Mouse (Mus musculus) neural tube, embryonic 15.5 days (tissue): ENCODE results near the gene Negr1. TPM values are rescaled to one million over a fixed set of nuclear protein-coding genes. Genes with fewer than 3 reads are reported as not detected.

ENCODE experiments used
- ATAC-seq: fragments of 200-750 bp; cut with Nextera tagmentation; 2 replicates; pipeline ENCODE4 v1.8.0; 2017; ENCODE audit warnings: mild to moderate bottlenecking, moderate TSS enrichment, moderate library complexity; ENCODE audit not compliant: low FRiP score
- H3K27ac ChIP-seq: fragments of 300-500 bp; sonication (generic); replicated peaks from 2 replicates; pipeline ENCODE4 v1.5.1; 2015; ENCODE audit warnings: mild to moderate bottlenecking, inconsistent platforms
- H3K27me3 ChIP-seq: fragments of 300-500 bp; sonication (generic); replicated peaks from 2 replicates; pipeline ENCODE4 v1.6.1; 2015; ENCODE audit warnings: inconsistent platforms
- H3K36me3 ChIP-seq: fragments of 300-500 bp; sonication (generic); 2 replicates; pipeline ENCODE4 v1.6.1; 2015; ENCODE audit warnings: inconsistent platforms
- H3K4me1 ChIP-seq: fragments of 300-500 bp; sonication (generic); 2 replicates; pipeline ENCODE4 v1.6.1; 2015; ENCODE audit warnings: inconsistent platforms
- H3K4me2 ChIP-seq: fragments of 300-500 bp; sonication (generic); 2 replicates; pipeline ENCODE4 v1.6.1; 2015; ENCODE audit warnings: inconsistent platforms, mild to moderate bottlenecking, moderate library complexity
- H3K4me3 ChIP-seq: fragments of 300-500 bp; sonication (generic); replicated peaks from 2 replicates; pipeline ENCODE4 v1.5.1; 2015; ENCODE audit warnings: mild to moderate bottlenecking, inconsistent platforms
- H3K9ac ChIP-seq: fragments of 300-500 bp; sonication (generic); replicated peaks from 2 replicates; pipeline ENCODE4 v1.6.1; 2015; ENCODE audit warnings: mild to moderate bottlenecking, inconsistent platforms
- H3K9me3 ChIP-seq: fragments of 300-500 bp; sonication (generic); replicated peaks from 2 replicates; pipeline ENCODE4 v1.6.1; 2016; ENCODE audit warnings: inconsistent platforms
- WGBS: fragments of 180-500 bp; shearing (Covaris S2); methylation state at CpG from one replicate; pipeline ENCODE4 v1.1.7; 2015; ENCODE audit warnings: mixed read lengths; 5-methylcytosine and 5-hydroxymethylcytosine counted together
- polyA plus RNA-seq: library from polyadenylated mRNA; unstranded; fragments of >200 nt; fragmentation: Nextera tagmentation; extraction: Ambion mirVana; gene quantifications from 2 replicates; pipeline ENCODE4 v1.2.1, GENCODE M21; 2015

Negr1 gene
- polyA plus RNA-seq, 1 experiment from 2014 or later = 48.6 TPM

DNA sequence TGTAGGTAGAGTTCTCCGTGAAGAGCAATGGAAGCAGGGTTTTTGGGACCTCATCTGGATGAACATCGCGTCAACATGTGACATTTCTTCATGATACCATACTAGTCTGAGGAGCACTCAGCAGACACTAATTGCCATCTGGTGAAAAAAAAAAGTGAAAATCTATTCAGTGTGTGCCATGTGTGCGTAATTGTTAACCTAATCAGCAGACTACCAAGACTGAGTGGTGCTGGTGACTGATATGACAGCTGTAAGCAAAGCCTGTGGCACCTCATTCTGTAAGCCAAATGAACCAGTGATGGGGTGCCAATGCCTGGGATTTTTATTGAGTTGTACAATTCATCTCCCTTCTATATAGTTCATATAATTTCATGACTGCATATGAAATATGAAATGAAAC is 29.0 kb downstream of the Negr1 start:
- H3K4me3 ChIP-seq = no peak overlapping the region
- H3K9me3 ChIP-seq = no peaks in the 10 kb centered on the region
- no peak overlapping the region for H3K9ac ChIP-seq
- no peak overlapping the region for H3K27ac ChIP-seq
- WGBS = 90% methylated on average over 4 of the region's 4 CpGs
- no peaks in the 10 kb centered on the region for H3K36me3 ChIP-seq
- no peaks in the 10 kb centered on the region for H3K27me3 ChIP-seq
- H3K4me1 ChIP-seq = no peaks in the 10 kb centered on the region
- H3K4me2 ChIP-seq = no peak overlapping the region
- ATAC-seq = no peak

DNA sequence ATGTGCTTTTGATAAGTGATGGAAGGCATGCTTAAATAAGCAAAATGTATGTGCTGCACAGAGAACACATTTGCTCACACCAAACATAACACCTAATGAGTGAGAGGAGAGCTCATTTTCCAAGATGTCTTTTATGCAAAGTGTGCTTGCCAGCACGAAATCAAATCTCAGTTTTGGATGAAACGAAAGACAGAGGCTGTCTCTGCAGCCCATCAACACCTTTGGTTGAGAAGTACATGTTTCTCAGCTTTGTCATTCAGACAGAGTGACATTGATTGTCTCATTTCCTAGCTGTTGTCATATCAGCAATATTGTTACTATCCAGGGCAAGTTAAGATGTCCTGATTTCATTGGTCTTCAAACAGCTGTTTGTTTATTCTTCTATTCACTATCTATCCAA is 29.5 kb downstream of the Negr1 start:
- Histone ChIP-seq H3K36me3 (no peaks in the 10 kb centered on the region), H3K27ac (no peak overlapping the region), H3K4me3 (no peak overlapping the region), H3K9ac (no peak overlapping the region), H3K4me2 (no peak overlapping the region), H3K4me1 (no peaks in the 10 kb centered on the region), H3K9me3 (no peaks in the 10 kb centered on the region), H3K27me3 (no peaks in the 10 kb centered on the region)
- WGBS = 80% methylated on average over 2 of the region's 2 CpGs
- no peak for ATAC-seq

DNA sequence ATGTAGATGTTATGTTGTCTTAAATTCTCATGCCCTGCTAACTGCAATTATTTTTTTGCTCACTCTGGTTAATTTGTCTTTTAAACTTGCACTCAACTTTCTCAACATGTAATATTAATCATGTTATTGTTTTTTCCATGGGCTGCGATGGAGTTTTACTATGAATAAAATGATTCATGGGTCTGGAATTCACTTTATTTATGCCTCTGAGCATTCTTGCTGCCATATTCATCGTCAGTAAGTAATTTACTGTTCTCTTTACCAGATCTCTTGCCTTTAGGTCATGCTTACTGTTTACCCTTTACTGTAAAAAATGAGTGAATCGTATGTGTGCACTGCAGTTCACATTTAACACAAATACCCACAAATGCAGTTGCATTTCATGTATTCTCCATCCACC is 45.3 kb downstream of the Negr1 start:
- WGBS = 77% methylated on average over 3 of the region's 3 CpGs
- no peaks in the 10 kb centered on the region for H3K36me3 ChIP-seq
- ATAC-seq = no peak

DNA sequence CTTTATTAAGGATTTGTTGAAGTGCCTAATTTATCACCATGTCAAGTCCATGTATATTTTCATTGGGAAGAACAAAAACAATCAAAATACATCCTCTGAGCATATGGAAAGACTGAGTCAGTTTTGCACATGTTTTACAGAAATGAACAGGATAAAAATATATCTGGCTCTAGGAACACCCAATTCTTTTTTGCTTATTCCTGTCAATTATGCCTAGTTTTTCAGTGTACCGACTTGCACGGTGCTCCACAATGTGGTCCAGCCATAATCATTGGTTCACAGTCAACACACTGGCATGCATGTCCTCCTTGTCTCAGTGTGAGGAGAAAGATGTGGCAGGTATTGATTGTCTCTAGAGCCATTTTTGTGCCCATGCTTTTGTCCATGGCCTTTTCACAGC is 58.3 kb downstream of the Negr1 start:
- Histone ChIP-seq H3K4me1 (no peaks in the 10 kb centered on the region), H3K9me3 (no peaks in the 10 kb centered on the region), H3K4me3 (no peak overlapping the region), H3K27ac (no peak overlapping the region), H3K36me3 (no peaks in the 10 kb centered on the region), H3K9ac (no peak overlapping the region), H3K27me3 (no peaks in the 10 kb centered on the region), H3K4me2 (no peak overlapping the region)
- no peak for ATAC-seq
- 95% methylated on average over 2 of the region's 2 CpGs for WGBS

More for the DNA sequence above, 45.3 kb downstream of the Negr1 start:
- Histone ChIP-seq H3K4me2 (no peak overlapping the region), H3K4me3 (no peak overlapping the region), H3K4me1 (no peaks in the 10 kb centered on the region), H3K27ac (no peak overlapping the region), H3K9ac (no peak overlapping the region), H3K9me3 (no peaks in the 10 kb centered on the region), H3K27me3 (no peaks in the 10 kb centered on the region)

DNA sequence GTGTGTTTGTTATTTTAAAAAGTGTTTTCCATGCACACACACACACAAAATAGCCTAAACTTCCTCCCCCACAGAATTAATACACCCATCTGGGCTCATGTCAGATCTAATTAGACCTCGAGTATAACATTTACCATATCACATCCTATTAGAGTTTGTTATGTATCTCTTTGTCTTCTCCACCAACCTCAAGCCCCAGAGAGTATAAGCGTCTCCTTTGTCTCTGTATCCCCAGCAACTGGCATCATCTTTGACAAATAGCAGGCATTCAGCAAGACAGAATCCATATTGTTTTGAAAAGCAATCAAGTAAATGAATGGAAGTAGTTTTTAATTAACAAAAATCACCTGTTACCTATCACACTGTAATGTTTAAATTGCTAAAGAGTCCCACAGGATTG is 67.0 kb downstream of the Negr1 start:
- Histone ChIP-seq H3K4me3 (no peak overlapping the region), H3K9ac (no peak overlapping the region), H3K4me1 (0 out of 2 replicates have a peak, but pooled peaks cover 6% of the 10 kb centered on the region), H3K36me3 (no peaks in the 10 kb centered on the region), H3K9me3 (no peaks in the 10 kb centered on the region), H3K27me3 (no peaks in the 10 kb centered on the region), H3K27ac (no peak overlapping the region), H3K4me2 (no peak overlapping the region)
- 38% methylated on average over 2 of the region's 2 CpGs for WGBS
- ATAC-seq = no peak

DNA sequence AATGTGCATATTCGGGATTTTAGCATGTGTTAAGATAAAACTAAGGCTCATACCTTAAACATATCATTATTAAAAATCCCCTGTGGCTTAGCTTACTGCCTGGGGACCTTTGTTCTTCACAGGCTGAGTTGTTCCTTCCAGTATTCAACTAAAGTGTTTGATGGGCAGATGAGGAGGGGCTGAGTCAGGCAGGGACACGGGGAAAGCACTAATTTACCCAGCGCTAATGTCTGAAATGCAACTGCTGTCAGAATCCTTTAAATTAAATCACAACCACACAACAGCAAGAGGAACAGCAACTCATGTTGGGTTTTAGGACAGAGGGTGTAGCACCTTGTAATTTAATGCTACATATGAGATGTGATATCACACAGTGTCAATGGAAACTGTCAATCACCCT is 71.3 kb downstream of the Negr1 start:
- H3K4me1 ChIP-seq = 0 out of 2 replicates have a peak, but pooled peaks cover 6% of the 10 kb centered on the region
- no peaks in the 10 kb centered on the region for H3K27me3 ChIP-seq
- H3K9ac ChIP-seq = no peak overlapping the region
- H3K4me2 ChIP-seq = no peak overlapping the region
- no peaks in the 10 kb centered on the region for H3K9me3 ChIP-seq
- no peak overlapping the region for H3K27ac ChIP-seq
- 31% methylated on average over 3 of the region's 3 CpGs for WGBS
- ATAC-seq = no peak
- H3K4me3 ChIP-seq = no peak overlapping the region
- H3K36me3 ChIP-seq = no peaks in the 10 kb centered on the region

DNA sequence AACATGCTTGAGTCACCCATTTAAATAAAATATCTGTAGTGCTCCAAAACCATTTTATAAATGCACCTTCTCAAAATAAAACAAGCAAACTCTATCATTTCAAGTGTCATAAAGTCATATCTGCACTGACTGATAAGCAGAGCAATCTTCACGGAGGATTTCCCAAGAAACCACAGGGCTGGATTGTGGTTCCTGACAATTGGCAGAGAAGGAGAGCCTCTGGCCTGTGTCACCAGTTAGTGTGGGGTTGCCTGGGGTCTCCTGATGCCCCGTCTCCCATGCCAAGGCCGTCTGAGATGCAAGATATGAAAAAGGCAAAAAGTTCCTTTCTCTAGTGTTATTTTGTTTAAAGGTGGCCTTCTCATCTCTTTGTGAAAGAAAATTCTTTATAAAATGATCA is 77.8 kb downstream of the Negr1 start:
- Histone ChIP-seq H3K9me3 (no peaks in the 10 kb centered on the region), H3K4me1 (no peaks in the 10 kb centered on the region), H3K9ac (no peak overlapping the region), H3K36me3 (no peaks in the 10 kb centered on the region), H3K27me3 (no peaks in the 10 kb centered on the region), H3K4me2 (no peak overlapping the region), H3K4me3 (no peak overlapping the region), H3K27ac (no peak overlapping the region)
- 71% methylated on average over 3 of the region's 3 CpGs for WGBS
- no peak for ATAC-seq

DNA sequence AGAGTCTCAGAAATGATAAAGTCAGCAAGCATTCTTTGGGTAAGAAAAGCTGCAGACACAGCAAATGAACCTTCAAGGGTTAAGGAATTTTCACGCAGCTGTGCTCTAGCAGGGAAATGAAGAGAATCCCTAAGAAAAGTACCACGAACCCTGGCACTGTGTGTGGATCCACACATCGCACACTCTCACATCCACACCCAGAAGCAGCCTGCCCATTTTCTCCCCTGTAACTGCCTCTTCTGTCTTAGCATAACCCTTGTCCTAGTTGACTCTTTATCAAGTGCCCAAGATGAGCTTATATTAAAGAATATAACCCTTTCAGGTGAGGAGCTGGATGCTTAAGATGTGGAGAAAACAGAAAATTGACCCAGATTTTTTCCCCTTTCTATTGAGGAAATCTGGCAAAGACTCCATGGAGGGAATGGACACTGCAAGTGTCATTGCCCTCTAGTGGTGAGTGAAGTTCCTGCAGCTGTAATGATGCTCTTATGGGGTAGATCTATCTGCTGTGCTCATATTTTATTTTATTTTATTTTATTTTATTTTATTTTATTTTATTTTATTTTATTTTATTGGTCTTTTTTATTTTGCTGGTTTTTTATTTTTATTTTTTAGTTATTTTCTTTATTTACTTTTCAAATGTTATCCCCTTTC is 82.2 kb downstream of the Negr1 start:
- ATAC-seq = no peak
- 86% methylated on average over 3 of the region's 3 CpGs for WGBS
- no peak overlapping the region for H3K4me2 ChIP-seq

DNA sequence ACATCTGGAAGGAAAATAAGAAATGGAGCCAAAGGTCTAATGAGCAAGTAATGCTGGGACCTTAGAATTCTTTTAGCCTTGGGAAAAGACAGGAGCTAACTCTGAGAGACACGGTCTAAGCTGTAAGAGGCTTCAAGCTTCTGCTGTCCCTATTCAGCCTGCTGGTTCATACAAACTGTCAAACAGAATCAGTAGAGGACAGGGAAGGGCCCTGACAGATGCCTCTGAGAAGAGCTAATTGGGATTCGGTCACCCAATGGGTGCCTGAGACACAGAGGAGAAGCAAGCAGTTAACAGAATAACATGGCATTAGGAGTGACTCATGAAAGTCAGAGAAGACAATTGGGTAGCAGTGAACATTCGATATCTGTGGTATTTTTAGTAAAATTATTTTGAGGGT is 86.8 kb downstream of the Negr1 start:
- no peak overlapping the region for H3K9ac ChIP-seq
- WGBS = 88% methylated on average over 3 of the region's 3 CpGs
- no peak for ATAC-seq
- no peaks in the 10 kb centered on the region for H3K27me3 ChIP-seq
- no peaks in the 10 kb centered on the region for H3K9me3 ChIP-seq
- H3K36me3 ChIP-seq = no peaks in the 10 kb centered on the region
- no peak overlapping the region for H3K4me2 ChIP-seq
- H3K4me1 ChIP-seq = no peaks in the 10 kb centered on the region
- no peak overlapping the region for H3K27ac ChIP-seq
- H3K4me3 ChIP-seq = no peak overlapping the region

More for the DNA sequence above, 82.2 kb downstream of the Negr1 start:
- no peaks in the 10 kb centered on the region for H3K4me1 ChIP-seq
- no peak overlapping the region for H3K27ac ChIP-seq
- H3K27me3 ChIP-seq = no peaks in the 10 kb centered on the region
- no peak overlapping the region for H3K9ac ChIP-seq
- no peak overlapping the region for H3K4me3 ChIP-seq
- no peaks in the 10 kb centered on the region for H3K36me3 ChIP-seq
- H3K9me3 ChIP-seq = no peaks in the 10 kb centered on the region

DNA sequence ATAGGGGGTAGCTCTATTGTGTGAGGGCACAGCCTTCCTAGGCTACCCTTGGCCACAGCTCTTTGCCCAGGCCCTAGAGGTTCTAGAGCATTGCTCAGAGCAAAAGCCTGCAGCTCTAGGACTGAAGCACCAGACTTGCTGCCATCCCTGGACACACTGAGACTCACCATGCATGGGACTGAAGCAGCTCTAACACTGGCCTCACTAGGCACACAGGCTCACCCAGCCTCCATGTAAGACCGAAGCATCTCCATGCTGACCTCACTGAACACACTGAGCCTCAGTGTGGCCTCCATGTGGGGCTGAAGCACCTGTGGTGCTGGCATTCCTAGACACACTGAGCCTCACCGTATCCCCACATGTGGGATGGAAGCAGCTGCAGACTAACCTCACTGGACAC is 101.0 kb downstream of the Negr1 start:
- 92% methylated on average over 2 of the region's 2 CpGs for WGBS
- no peak overlapping the region for H3K4me3 ChIP-seq
- no peak overlapping the region for H3K27ac ChIP-seq
- no peaks in the 10 kb centered on the region for H3K9me3 ChIP-seq
- no peaks in the 10 kb centered on the region for H3K36me3 ChIP-seq
- H3K4me1 ChIP-seq = no peaks in the 10 kb centered on the region
- no peak for ATAC-seq
- H3K4me2 ChIP-seq = no peak overlapping the region
- H3K9ac ChIP-seq = no peak overlapping the region
- no peaks in the 10 kb centered on the region for H3K27me3 ChIP-seq

DNA sequence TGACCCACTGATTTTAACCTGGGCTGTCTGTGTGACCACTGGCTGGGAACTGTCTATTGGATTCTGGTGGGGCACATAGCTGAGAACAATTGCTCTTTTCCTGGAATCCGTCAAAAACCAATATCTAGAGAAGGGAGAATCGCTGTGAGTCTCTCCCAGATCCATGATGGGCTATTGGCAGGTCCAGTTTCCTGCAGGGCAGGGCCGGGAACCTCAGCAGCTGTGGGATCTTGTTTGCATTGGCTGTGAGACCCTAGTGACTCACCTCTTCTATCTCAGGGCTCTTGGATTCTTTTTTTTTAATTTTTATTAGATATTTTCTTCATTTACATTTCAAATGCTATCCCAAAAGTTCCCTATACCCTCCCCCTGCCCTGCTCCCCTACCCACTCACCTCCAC is 111.0 kb downstream of the Negr1 start:
- no peak overlapping the region for H3K4me3 ChIP-seq
- no peak for ATAC-seq
- no peak overlapping the region for H3K4me2 ChIP-seq
- H3K27ac ChIP-seq = no peak overlapping the region
- no peaks in the 10 kb centered on the region for H3K27me3 ChIP-seq
- H3K9me3 ChIP-seq = no peaks in the 10 kb centered on the region
- WGBS = 89% methylated on average over 3 of the region's 3 CpGs
- H3K9ac ChIP-seq = no peak overlapping the region
- H3K4me1 ChIP-seq = no peaks in the 10 kb centered on the region
- no peaks in the 10 kb centered on the region for H3K36me3 ChIP-seq

DNA sequence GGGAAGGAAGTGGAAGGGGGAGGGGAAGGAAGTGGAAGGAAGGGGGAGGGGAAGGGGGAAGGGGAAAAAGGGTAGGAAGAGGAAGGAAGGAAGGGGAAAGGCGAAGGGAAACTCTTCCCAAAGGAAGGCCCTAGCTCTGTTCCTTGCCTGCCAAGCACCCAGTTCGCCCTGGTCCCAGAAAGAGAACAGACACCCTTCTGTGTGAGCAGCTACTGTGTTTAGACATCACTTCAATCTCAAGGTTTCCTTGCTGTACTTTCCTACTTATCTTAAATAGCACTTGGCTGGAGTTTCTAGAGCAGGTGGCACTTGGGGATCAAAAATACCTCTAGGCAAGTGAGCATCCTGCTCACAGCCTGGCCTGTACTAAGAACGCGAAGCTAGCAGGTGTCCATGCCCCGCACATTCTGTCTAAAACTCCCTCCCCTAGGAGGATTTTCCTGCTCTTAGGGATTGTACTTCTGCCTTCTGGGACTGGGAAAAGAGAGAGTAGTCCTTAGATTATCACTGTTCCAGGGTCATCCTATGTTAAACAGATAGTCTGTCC is 128.5 kb downstream of the Negr1 start:
- no peak overlapping the region for H3K4me3 ChIP-seq
- no peaks in the 10 kb centered on the region for H3K4me1 ChIP-seq
- H3K27me3 ChIP-seq = no peaks in the 10 kb centered on the region
- H3K9ac ChIP-seq = no peak overlapping the region
- no peak for ATAC-seq
- no peaks in the 10 kb centered on the region for H3K9me3 ChIP-seq
- 93% methylated on average over 5 of the region's 5 CpGs for WGBS
- H3K4me2 ChIP-seq = no peak overlapping the region
- no peak overlapping the region for H3K27ac ChIP-seq
- no peaks in the 10 kb centered on the region for H3K36me3 ChIP-seq
